Mouse (Mus musculus) small intestine, adult 2 months (tissue): ENCODE results near the gene Shisa9. TPM values are rescaled to one million over a fixed set of nuclear protein-coding genes. Genes with fewer than 3 reads are reported as not detected.

ENCODE experiments used
- H3K27ac ChIP-seq: fragments of 200-500 bp; 2 replicates; pipeline ENCODE4 v1.5.1; 2012; ENCODE audit warnings: low read depth, low read length, control low read depth, inconsistent platforms; ENCODE audit not compliant: insufficient read depth
- H3K27me3 ChIP-seq: fragments of 200-500 bp; 2 replicates; pipeline ENCODE4 v1.6.1; 2012; ENCODE audit warnings: mild to moderate bottlenecking, moderate library complexity, low read length, inconsistent platforms; ENCODE audit not compliant: control insufficient read depth, insufficient read depth
- H3K36me3 ChIP-seq: fragments of 200-500 bp; 2 replicates; pipeline ENCODE4 v1.6.1; 2012; ENCODE audit warnings: mild to moderate bottlenecking, low read length, control low read depth, inconsistent platforms; ENCODE audit not compliant: control insufficient read depth, insufficient read depth
- H3K4me1 ChIP-seq: fragments of 200-500 bp; 2 replicates; pipeline ENCODE4 v1.6.1; 2012; ENCODE audit warnings: low read length, inconsistent platforms, mixed read lengths; ENCODE audit not compliant: control insufficient read depth, insufficient read depth, insufficient read length
- H3K4me3 ChIP-seq: fragments of 200-500 bp; 2 replicates; pipeline ENCODE4 v1.5.1; 2012; ENCODE audit warnings: low read depth, mild to moderate bottlenecking, control low read depth, inconsistent platforms, low read length, moderate library complexity
- CTCF ChIP-seq: fragments of 200-500 bp; IDR thresholded peaks from 2 replicates; pipeline ENCODE4 v1.5.1; 2012; ENCODE audit warnings: low read depth, mild to moderate bottlenecking, control low read depth, inconsistent platforms, low read length, moderate library complexity, mixed read lengths; ENCODE audit not compliant: insufficient replicate concordance, insufficient read length; ENCODE audit errors: extremely low read depth
- POLR2A ChIP-seq: fragments of 200-500 bp; IDR thresholded peaks from 2 replicates; pipeline ENCODE4 v1.6.1; 2012; ENCODE audit warnings: low read depth, mild to moderate bottlenecking, control low read depth, inconsistent platforms, low read length, moderate library complexity
- WGBS: fragments of 180-500 bp; shearing (Covaris S2); methylation state at CpG from one replicate; pipeline ENCODE4 v1.1.7; 2018; 5-methylcytosine and 5-hydroxymethylcytosine counted together
- polyA plus RNA-seq: library from polyadenylated mRNA; depleted of rRNA; stranded (reverse); fragments of >200 nt; gene quantifications from 2 replicates; pipeline ENCODE4 v1.2.3, GENCODE M21; 2012

The Shisa9 gene
- polyA plus RNA-seq, 1 experiment = 0.03 TPM

GRCm38 (mm10) chr16:12012747-12013146, 28.8 kb downstream of the Shisa9 start:
- no peak for TF ChIP-seq POLR2A
- no peak for TF ChIP-seq CTCF
- H3K36me3 ChIP-seq = no peaks in the 10 kb centered on the region
- 75% methylated on average over 2 of the region's 2 CpGs for WGBS
- no peaks in the 10 kb centered on the region for H3K27me3 ChIP-seq
- no peaks in the 10 kb centered on the region for H3K4me1 ChIP-seq
- H3K27ac ChIP-seq = no peak overlapping the region
- H3K4me3 ChIP-seq = no peak overlapping the region

GRCm38 (mm10) chr16:12014523-12014922, 30.6 kb downstream of the Shisa9 start:
- TF ChIP-seq POLR2A (no peak), CTCF (no peak)
- Histone ChIP-seq H3K27ac (no peak overlapping the region), H3K4me1 (no peaks in the 10 kb centered on the region), H3K4me3 (no peak overlapping the region), H3K36me3 (no peaks in the 10 kb centered on the region), H3K27me3 (no peaks in the 10 kb centered on the region)
- 73% methylated on average over 4 of the region's 4 CpGs for WGBS

DNA sequence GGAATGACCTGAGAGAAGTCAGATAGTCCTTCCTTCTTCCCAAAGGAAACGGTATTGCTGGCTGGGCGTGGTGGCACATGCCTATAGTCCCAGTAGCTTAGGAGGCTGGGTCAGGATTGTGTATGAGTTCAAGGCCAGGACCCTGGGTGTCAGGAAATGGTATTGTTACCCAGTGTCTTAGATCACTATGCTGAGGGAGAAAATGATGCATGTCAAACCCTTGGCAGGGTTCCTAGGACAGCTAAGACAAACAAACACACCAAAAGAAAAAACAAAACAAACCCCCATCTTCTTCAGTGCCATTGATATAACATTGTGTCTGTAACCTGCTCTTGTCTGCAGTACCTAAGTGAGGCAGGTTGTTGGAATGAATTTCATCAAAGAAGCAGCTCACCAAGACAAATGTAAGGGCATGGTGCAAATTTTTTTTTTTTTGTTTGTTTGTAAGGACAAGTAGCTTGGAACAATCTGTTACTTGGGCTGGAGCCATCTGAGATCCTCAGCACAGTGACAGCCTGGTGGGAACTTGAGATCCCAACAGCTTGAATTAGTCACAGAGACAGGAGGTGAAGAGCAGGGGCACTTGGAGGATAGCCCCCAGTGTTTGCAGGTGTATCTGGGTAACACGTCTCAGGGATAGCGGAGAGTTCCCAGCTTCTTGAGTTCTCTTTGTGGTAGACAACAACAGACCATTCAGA, 34.2 kb downstream of the Shisa9 start:
- 68% methylated on average over 4 of the region's 4 CpGs for WGBS
- Histone ChIP-seq H3K4me3 (no peak overlapping the region), H3K4me1 (no peaks in the 10 kb centered on the region), H3K27me3 (no peaks in the 10 kb centered on the region), H3K36me3 (no peaks in the 10 kb centered on the region), H3K27ac (no peak overlapping the region)
- no peak for TF ChIP-seq POLR2A
- no peak for TF ChIP-seq CTCF

DNA sequence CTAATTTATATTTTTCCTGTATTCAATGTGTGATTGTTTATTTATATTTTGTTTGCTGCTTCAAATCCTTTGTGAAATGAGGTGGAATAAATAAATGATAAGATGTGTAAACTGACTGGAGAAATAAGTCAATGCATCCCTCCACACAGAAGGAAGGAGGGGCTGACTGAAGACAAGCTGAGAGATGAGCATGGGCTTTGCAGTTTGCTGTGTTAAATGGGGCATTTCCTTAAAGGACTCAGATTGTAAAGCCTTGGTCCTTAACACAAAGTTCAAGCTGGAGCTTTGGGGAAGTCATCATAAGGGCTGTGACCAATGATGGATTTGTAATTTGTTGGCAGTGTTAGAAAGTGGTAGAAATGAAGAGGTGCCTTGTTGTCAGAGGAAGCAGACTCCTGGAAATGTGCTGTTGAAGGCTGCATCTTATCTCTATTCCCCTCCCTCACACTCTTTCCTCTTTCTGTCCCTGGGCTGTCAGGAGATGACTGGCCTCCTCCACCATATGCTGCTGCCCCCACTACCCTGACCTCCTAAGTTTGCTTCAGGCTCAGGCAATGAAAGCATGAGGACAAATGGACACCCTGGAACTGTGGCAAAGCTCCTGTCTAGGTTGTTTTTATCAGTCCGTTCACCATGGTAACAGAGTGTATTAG, 36.3 kb downstream of the Shisa9 start:
- WGBS = 83% methylated on average over 1 of the region's 1 CpGs
- no peaks in the 10 kb centered on the region for H3K27me3 ChIP-seq
- TF ChIP-seq CTCF = no peak
- no peak for TF ChIP-seq POLR2A
- H3K27ac ChIP-seq = no peak overlapping the region
- no peaks in the 10 kb centered on the region for H3K4me1 ChIP-seq
- no peak overlapping the region for H3K4me3 ChIP-seq
- no peaks in the 10 kb centered on the region for H3K36me3 ChIP-seq

GRCm38 (mm10) chr16:12032441-12032840, 48.5 kb downstream of the Shisa9 start:
- TF ChIP-seq CTCF = no peak
- no peak for TF ChIP-seq POLR2A

GRCm38 (mm10) chr16:12034868-12035267, 51.0 kb downstream of the Shisa9 start:
- no peak for TF ChIP-seq POLR2A
- no peak for TF ChIP-seq CTCF
- 80% methylated on average over 2 of the region's 2 CpGs for whole genome bisulfite sequencing
- H3K36me3 ChIP-seq = no peaks in the 10 kb centered on the region
- no peak overlapping the region for H3K27ac ChIP-seq
- H3K4me1 ChIP-seq = no peaks in the 10 kb centered on the region
- no peak overlapping the region for H3K4me3 ChIP-seq
- H3K27me3 ChIP-seq = no peaks in the 10 kb centered on the region

More at GRCm38 (mm10) chr16:12032441-12032840, 48.5 kb downstream of the Shisa9 start:
- WGBS = 48% methylated on average over 1 of the region's 1 CpGs
- Histone ChIP-seq H3K36me3 (no peaks in the 10 kb centered on the region), H3K27ac (no peak overlapping the region), H3K4me1 (no peaks in the 10 kb centered on the region), H3K4me3 (no peak overlapping the region), H3K27me3 (no peaks in the 10 kb centered on the region)

DNA sequence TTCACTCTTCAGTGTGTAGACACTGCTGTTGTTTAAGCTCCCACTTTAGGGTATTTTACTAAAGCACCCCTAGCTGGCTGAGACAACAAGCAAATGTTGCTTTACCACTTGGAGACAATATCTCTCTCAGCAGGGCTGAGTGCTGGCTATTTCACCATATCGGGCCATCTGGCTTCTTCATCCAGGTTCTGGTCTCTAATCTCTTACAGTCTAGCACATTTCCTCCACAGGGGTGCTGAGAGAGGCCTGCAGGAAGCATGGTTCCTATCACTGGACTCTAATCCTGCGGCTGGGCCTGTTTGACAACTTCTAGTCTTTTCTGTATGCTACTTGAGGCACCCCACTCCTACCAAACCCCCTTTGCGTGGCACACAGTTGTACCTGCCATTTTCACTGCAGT, 51.7 kb downstream of the Shisa9 start:
- Histone ChIP-seq H3K4me3 (no peak overlapping the region), H3K27ac (no peak overlapping the region), H3K36me3 (no peaks in the 10 kb centered on the region), H3K4me1 (no peaks in the 10 kb centered on the region), H3K27me3 (no peaks in the 10 kb centered on the region)
- TF ChIP-seq POLR2A (no peak), CTCF (no peak)
- 56% methylated on average over 3 of the region's 3 CpGs for WGBS

DNA sequence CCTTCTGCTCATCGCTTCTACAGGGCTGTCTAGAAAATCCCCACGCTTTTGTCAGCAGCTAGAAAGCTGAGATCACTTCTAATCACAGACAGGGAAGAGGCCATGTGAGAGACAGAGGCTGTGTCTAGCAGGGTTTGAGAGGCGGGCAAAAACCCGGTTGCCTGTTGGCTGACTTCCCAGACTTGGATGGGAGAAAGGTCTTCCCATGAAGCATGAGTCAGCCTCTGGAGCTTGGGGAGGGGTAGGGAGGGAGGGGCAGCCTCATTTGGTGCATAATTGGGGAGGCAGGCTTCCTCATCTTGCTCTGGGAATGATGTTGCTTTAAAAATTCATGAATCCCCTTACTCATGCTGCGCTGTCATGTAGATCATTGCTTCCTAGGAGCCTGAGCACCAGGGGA, 57.0 kb downstream of the Shisa9 start:
- Histone ChIP-seq H3K27ac (no peak overlapping the region), H3K27me3 (no peaks in the 10 kb centered on the region), H3K4me1 (no peaks in the 10 kb centered on the region), H3K4me3 (no peak overlapping the region), H3K36me3 (no peaks in the 10 kb centered on the region)
- WGBS = 45% methylated on average over 5 of the region's 5 CpGs
- TF ChIP-seq POLR2A = no peak
- no peak for TF ChIP-seq CTCF
